Mouse (Mus musculus): Measurements from ENCODE around the gene Slc22a4. TPM values are rescaled to one million over a fixed set of nuclear protein-coding genes. Genes with fewer than 3 reads are reported as not detected.
A peak's percentile ranks its signal among the peaks of the same experiment; 100 is the strongest.

Slc22a4 gene
- polyA plus RNA-seq, 1 experiment from 2014 or later: 4.0 TPM

DNA sequence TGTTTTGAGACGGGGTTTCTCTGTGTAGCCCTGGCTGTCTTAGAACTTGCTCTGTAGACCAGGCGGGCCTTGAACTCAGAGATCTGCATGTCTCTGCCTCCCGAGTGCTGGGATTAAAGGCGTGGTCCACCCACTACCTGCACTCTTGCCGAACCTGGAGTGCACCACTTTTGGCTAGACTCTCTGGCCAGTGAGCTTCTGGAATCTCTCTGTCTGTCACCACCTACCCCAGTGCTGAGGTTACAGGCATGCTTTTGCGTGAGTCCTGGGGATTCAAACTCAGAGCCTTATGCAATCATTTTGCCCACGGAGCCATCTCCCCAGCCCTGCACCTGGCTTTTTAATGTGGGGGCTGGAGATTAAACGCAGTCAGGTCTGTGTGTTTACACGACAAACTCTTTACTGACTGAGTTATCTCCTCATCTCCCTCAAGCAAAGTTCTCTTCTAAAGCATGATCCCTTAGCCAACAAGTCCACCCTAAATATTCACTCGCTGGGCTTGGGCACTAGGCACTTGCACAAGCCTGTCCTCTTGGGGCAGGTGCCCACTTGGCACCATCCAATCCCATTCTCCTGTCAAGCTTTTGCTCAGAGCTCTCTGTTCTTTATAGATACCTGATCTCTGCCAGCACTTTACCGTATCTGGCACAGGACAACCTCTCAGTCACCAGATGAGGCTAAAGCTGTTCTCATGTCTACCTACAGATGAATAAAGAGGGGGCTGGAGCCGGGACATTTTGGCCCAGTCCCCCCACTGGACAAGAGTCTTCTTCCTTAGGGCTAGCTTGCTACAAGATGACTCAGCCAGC is 37.4 kb upstream of the Slc22a4 start:
- no peak overlapping the region for H3K9ac ChIP-seq
- H3K4me1 ChIP-seq (replicated peaks): peaks cover 49% of the 10 kb centered on the region
- H3K4me3 ChIP-seq: no peak overlapping the region
- H3K27ac ChIP-seq (ENCODE audit: poor library complexity, severe bottlenecking): no peak overlapping the region
- H3K27me3 ChIP-seq (replicated peaks): peaks cover 70% of the 10 kb centered on the region
- H3K36me3 ChIP-seq: no peaks in the 10 kb centered on the region
- WGBS: 76% methylated on average over 12 of the region's 12 CpGs
- H3K9me3 ChIP-seq (replicated peaks): no peaks in the 10 kb centered on the region
- H3K4me2 ChIP-seq: no peak overlapping the region
- no peak for ATAC-seq (ENCODE audit: insufficient number of reproducible peaks, low FRiP score)

DNA sequence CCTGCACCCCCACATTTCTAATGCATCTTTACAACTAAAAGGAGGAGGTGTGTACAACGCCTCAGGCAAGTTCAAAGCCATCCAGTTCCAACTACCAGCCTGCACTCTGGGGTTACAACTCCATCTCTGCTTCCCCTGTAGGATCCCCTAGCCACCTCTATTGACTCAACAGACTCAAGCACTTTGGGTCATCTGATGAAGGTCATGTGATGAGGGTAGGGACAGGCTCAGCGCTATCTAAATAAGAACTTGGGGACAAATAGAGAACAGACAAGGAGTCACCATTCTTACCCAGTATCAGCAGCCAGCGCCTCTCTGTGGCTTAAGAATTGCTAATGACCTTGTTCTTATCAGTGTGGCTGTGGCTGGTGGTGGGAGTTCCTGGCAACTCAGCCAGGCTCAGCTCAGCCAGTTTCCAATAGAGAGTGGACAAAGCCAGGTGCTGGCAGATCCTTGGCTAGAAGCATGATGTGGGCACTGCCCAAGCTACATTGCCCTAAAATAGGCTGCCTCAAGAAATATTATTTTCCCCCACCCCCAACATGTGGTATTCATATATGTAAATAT is 36.6 kb upstream of the Slc22a4 start:
- no peak overlapping the region for H3K27ac ChIP-seq (ENCODE audit: poor library complexity, severe bottlenecking)
- no peaks in the 10 kb centered on the region for H3K36me3 ChIP-seq
- no peak overlapping the region for H3K4me3 ChIP-seq
- peaks cover 66% of the 10 kb centered on the region for H3K27me3 ChIP-seq (replicated peaks)
- no peaks in the 10 kb centered on the region for H3K9me3 ChIP-seq (replicated peaks)
- WGBS: 49% methylated on average over 3 of the region's 3 CpGs
- no peak overlapping the region for H3K9ac ChIP-seq
- H3K4me1 ChIP-seq (replicated peaks): peaks cover 57% of the 10 kb centered on the region
- ATAC-seq (ENCODE audit: insufficient number of reproducible peaks, low FRiP score): no peak
- no peak overlapping the region for H3K4me2 ChIP-seq

DNA sequence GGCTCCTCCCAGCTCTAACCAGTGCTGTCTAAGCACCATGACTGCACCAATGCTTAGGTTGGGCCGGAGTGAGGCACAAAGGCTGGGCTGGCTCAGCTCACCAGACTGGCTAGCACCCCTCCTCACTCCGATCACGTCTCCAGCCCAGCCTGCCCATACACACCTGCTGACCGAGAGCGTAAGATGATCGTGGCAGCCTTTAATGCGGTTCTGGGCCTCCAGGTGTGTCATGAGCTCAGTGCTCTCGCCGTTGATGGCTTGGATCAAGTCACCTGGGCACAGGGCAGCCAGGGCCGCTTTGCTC is 35.5 kb upstream of the Slc22a4 start:
- Histone ChIP-seq H3K9me3 (replicated peaks) (no peaks in the 10 kb centered on the region), H3K36me3 (no peaks in the 10 kb centered on the region), H3K27me3 (replicated peaks) (peaks cover 65% of the 10 kb centered on the region), H3K4me1 (replicated peaks) (peaks cover 62% of the 10 kb centered on the region), H3K4me3 (no peak overlapping the region), H3K9ac (no peak overlapping the region), H3K27ac (ENCODE audit: poor library complexity, severe bottlenecking) (no peak overlapping the region), H3K4me2 (no peak overlapping the region)
- WGBS: 89% methylated on average over 10 of the region's 10 CpGs
- ATAC-seq (ENCODE audit: insufficient number of reproducible peaks, low FRiP score): no peak

DNA sequence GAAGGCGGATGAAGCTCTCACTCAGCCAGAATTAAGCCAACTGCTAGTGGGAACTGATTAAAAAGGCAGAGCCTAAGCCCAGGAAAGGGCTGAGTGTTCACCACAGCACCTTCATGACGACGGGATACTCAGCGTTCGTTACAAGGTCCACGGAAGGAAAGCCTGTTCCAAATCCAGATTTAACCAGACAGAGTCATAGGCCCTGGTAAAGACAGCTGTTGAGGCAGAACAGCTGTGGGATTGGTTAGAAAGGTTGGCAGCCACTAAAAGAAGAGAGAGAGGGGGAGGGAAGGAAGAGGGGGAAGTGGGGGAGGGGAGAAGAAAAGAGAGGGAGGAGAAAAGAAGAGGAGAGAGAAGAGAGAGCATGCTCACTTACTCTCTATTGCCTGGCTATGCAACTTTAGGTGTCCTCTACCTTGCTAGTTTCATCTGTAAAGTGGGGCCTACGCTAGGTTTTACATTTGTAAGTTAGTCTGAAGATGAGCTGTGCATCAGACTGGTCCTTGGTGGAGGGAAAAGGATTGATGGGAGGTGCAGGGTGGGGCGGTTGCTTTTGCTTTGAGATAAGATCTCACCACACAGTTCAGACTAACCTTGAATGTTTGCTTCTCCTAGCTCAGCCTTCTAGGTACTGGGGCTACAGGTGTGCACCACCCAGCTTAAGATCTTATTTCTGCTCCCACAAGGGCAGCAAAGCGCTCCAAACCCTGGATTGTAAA is 35.0 kb upstream of the Slc22a4 start:
- Histone ChIP-seq H3K27ac (ENCODE audit: poor library complexity, severe bottlenecking) (no peak overlapping the region), H3K9me3 (replicated peaks) (no peaks in the 10 kb centered on the region), H3K4me2 (no peak overlapping the region), H3K9ac (no peak overlapping the region), H3K36me3 (no peaks in the 10 kb centered on the region), H3K4me1 (replicated peaks) (peaks cover 65% of the 10 kb centered on the region), H3K4me3 (no peak overlapping the region), H3K27me3 (replicated peaks) (peaks cover 64% of the 10 kb centered on the region)
- whole genome bisulfite sequencing: 76% methylated on average over 9 of the region's 9 CpGs
- no peak for ATAC-seq (ENCODE audit: insufficient number of reproducible peaks, low FRiP score)

DNA sequence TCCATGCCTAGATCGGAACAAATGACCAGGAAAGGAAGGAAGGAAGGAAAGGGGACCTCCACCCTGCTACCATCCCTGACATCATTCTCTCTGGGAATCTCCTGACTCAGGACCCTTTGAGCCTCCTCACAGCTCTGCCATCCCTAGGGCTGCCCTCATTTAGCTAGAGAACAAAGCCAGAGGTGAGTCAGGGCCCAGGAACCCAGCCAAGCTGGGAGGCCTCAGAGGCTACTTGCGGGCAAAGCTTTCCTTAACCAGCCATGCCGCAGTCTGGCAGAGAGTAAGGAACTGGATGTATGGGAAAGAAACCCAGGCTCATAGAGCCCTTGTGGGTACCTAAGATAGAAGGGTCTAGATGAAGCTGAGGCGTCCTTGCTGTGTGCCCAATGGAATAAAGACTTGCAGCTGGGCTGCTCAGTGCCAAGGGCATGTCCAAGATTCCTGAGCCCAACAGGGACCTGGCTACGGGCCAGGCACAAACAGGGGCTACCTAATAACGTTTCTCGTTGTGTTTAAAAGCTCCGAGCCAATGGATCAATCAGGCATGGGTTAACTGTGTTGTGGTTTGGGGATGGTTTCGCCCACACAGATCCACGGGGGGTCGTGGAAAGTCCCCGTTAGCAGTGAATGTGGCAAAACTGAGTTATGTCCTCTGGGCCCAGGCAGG is 34.3 kb upstream of the Slc22a4 start:
- no peak overlapping the region for H3K4me2 ChIP-seq
- H3K4me3 ChIP-seq: no peak overlapping the region
- peaks cover 59% of the 10 kb centered on the region for H3K4me1 ChIP-seq (replicated peaks)
- H3K27ac ChIP-seq (ENCODE audit: poor library complexity, severe bottlenecking): no peak overlapping the region
- H3K36me3 ChIP-seq: no peaks in the 10 kb centered on the region
- WGBS: 81% methylated on average over 12 of the region's 12 CpGs
- H3K27me3 ChIP-seq (replicated peaks): peaks cover 57% of the 10 kb centered on the region
- H3K9me3 ChIP-seq (replicated peaks): no peaks in the 10 kb centered on the region
- peak; percentile 16; the same call in 1 of the 2 replicates for ATAC-seq (ENCODE audit: insufficient number of reproducible peaks, low FRiP score)
- H3K9ac ChIP-seq: no peak overlapping the region

DNA sequence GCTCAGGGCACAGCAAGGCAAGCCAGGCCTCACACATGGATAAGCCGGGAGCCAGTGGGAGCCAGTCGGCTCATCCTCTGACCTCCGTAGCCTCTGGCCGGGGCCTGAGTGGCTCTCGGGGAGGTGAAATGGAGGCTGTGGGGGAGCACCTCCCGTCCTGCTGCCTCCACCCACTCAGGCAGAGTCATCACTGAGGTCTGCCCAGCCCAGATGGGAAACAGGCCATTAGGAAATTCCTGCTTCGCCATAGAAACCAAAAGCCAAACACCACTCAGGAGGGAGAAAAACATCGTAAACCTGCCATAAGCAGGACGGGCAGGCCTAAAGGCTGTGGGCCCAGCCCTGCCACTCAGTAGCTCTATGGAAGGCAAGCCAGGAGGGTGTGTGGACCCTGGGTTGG is 32.4 kb upstream of the Slc22a4 start:
- ATAC-seq (ENCODE audit: insufficient number of reproducible peaks, low FRiP score): peak; percentile 37; the same call in 1 of the 2 replicates
- Histone ChIP-seq H3K4me3 (no peak overlapping the region), H3K9ac (no peak overlapping the region), H3K9me3 (replicated peaks) (no peaks in the 10 kb centered on the region), H3K27ac (ENCODE audit: poor library complexity, severe bottlenecking) (no peak overlapping the region), H3K27me3 (replicated peaks) (peaks cover 47% of the 10 kb centered on the region), H3K4me1 (replicated peaks) (peaks cover 49% of the 10 kb centered on the region), H3K36me3 (no peaks in the 10 kb centered on the region), H3K4me2 (no peak overlapping the region)
- WGBS: 40% methylated on average over 9 of the region's 9 CpGs

DNA sequence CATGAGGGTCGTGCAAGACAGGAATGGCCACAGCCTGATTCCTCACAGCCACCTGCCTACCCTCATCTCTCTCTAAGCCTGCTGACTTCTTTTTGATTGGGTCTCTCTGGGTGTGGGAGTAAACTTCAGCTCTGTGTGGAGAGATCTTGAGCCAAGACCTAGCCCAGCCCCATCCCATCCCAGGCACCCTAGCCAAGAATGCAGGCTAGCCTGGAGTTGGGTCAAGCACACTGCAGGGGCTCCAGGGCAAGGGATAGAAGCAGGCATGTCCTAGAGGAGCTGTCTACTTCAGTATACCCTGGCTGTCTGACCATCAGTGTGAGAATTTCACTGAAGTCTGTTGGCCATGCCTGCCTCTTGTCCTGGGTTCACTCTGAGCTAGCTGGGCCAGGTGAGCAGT is 31.6 kb upstream of the Slc22a4 start:
- no peak for ATAC-seq (ENCODE audit: insufficient number of reproducible peaks, low FRiP score)
- Histone ChIP-seq H3K4me2 (no peak overlapping the region), H3K4me1 (replicated peaks) (peaks cover 44% of the 10 kb centered on the region), H3K36me3 (no peaks in the 10 kb centered on the region), H3K27ac (ENCODE audit: poor library complexity, severe bottlenecking) (no peak overlapping the region), H3K4me3 (no peak overlapping the region), H3K9me3 (replicated peaks) (no peaks in the 10 kb centered on the region), H3K9ac (no peak overlapping the region), H3K27me3 (replicated peaks) (peaks cover 50% of the 10 kb centered on the region)
- 47% methylated on average over 1 of the region's 1 CpGs for WGBS

DNA sequence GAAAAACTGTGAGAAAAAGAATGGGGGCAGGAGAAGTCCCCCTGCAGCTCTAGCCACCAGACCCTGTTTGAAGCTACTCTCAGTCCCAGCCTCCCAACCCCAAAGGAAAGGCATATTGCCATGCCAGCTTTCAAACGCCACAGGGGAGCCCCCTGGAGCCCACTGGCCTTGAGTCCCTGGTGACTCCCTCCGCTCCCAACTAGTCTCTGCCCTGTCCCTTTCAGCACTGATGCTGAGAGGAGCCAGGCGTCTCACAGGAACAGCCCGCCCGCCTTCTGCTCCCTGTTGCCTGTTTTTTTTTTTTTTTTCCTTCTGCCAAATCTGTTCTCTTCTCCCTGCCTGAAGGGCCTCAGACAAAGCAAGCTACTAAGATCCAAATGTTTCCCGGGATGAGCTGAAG is 30.8 kb upstream of the Slc22a4 start:
- H3K4me2 ChIP-seq: no peak overlapping the region
- peaks cover 47% of the 10 kb centered on the region for H3K27me3 ChIP-seq (replicated peaks)
- H3K36me3 ChIP-seq: no peaks in the 10 kb centered on the region
- H3K27ac ChIP-seq (ENCODE audit: poor library complexity, severe bottlenecking): no peak overlapping the region
- no peak overlapping the region for H3K9ac ChIP-seq
- no peaks in the 10 kb centered on the region for H3K9me3 ChIP-seq (replicated peaks)
- H3K4me1 ChIP-seq (replicated peaks): peaks cover 39% of the 10 kb centered on the region
- ATAC-seq (ENCODE audit: insufficient number of reproducible peaks, low FRiP score): no peak
- 16% methylated on average over 6 of the region's 6 CpGs for WGBS
- H3K4me3 ChIP-seq: no peak overlapping the region

DNA sequence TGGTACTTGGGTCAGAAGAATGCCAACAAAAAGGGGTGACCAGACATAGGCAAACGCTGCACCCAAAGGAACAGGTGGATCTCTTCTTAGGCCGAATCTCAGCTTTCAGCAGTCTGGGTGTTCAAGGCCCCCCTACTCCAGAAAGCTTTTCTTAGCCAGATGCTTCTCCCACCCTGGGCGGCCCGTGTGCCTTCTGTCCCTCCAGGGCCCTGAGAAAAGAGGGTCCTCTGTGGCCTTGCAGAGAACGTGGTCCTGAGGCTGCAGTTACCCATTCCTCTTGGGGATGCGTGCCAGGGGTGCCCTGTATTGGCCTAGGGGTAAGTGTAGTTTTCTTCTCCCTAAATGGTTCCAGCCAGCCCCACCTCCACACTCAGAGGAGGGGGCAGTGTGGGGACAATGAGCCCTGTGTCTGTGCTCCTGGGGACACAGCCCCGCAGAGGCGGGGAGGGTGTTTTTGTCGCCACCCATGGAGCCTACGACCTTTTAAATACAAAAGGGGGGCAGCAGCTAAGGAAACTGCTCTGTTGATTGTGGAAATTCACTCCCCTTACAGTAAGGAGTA is 30.2 kb upstream of the Slc22a4 start:
- WGBS: 51% methylated on average over 10 of the region's 10 CpGs
- ATAC-seq (ENCODE audit: insufficient number of reproducible peaks, low FRiP score): no peak
- H3K4me1 ChIP-seq (replicated peaks): peaks cover 39% of the 10 kb centered on the region
- H3K36me3 ChIP-seq: no peaks in the 10 kb centered on the region
- H3K27me3 ChIP-seq (replicated peaks): peaks cover 42% of the 10 kb centered on the region
- no peak overlapping the region for H3K9ac ChIP-seq
- H3K9me3 ChIP-seq (replicated peaks): no peaks in the 10 kb centered on the region
- H3K27ac ChIP-seq (ENCODE audit: poor library complexity, severe bottlenecking): no peak overlapping the region
- H3K4me3 ChIP-seq: no peak overlapping the region
- no peak overlapping the region for H3K4me2 ChIP-seq

DNA sequence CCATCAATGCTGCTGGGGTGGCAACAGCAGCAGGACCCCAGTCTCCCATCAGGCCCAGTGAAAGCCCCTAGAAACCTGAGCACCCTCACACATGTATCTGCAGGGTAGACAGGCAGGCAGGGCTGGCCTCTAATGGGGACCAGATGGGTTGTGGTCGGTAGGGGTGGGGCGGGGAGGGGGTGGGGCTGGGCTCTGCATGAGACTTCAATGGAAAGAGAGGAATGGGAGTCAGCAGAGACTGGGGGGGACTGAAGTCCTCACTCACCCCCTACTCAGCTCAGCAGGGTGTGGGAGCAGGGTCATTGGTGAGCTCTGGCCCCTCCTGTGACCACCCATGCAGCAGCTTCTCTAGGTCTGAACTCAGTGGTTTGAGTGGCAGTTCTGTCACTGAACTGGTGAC is 29.5 kb upstream of the Slc22a4 start:
- no peak for ATAC-seq (ENCODE audit: insufficient number of reproducible peaks, low FRiP score)
- Histone ChIP-seq H3K4me3 (no peak overlapping the region), H3K9ac (no peak overlapping the region), H3K9me3 (replicated peaks) (no peaks in the 10 kb centered on the region), H3K4me1 (replicated peaks) (peaks cover 36% of the 10 kb centered on the region), H3K36me3 (no peaks in the 10 kb centered on the region), H3K27me3 (replicated peaks) (peaks cover 40% of the 10 kb centered on the region), H3K27ac (ENCODE audit: poor library complexity, severe bottlenecking) (no peak overlapping the region), H3K4me2 (no peak overlapping the region)
- 48% methylated on average over 2 of the region's 2 CpGs for WGBS

DNA sequence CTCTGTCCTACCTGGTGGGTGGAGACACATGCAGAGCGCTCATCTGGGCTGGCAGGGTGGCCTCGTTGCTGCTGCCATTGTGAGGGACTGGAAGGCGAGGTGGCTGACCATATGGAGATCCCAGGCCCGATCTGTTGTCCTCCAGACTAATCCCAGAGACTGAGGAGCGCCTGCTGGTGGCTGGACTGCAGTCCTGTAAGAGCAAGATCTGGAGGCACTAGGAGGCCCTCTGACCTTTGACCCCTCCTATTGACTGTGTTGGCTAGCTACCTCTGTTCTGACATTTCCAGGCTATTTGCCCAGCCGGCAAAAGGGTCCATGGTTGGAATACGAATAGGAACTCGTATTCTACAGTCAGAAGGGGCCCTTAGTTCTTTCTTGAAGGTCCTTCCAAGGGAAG is 28.2 kb upstream of the Slc22a4 start:
- Histone ChIP-seq H3K9me3 (replicated peaks) (no peaks in the 10 kb centered on the region), H3K4me3 (no peak overlapping the region), H3K36me3 (no peaks in the 10 kb centered on the region), H3K27me3 (replicated peaks) (peaks cover 41% of the 10 kb centered on the region), H3K9ac (no peak overlapping the region), H3K27ac (ENCODE audit: poor library complexity, severe bottlenecking) (no peak overlapping the region), H3K4me2 (no peak overlapping the region), H3K4me1 (replicated peaks) (peaks cover 28% of the 10 kb centered on the region)
- no peak for ATAC-seq (ENCODE audit: insufficient number of reproducible peaks, low FRiP score)
- WGBS: 63% methylated on average over 8 of the region's 8 CpGs

All from heart, embryonic 12.5 days (tissue).